In genomic region chr19:55867255-55867654, GRCm38 (mm10) we compare ENCODE assay signal across 20 mouse cellular contexts.
DNase-seq lines count a peak whose midpoint lies in the region; ATAC-seq lines count a peak whose summit lies in the region.
"Had no signal": no experiment of that assay in that cellular context is flagged by ENCODE, and none has a peak within 500 bp of the region (broad histone marks: within the 10 kb centered on the region; RNA-seq: fewer than 3 reads in every experiment).

No protein-coding gene starts in this region.

- no peaks in the 10 kb centered on the region for H3K9me3 ChIP-seq in liver, embryonic 12.5 days (replicated peaks)
- no peaks in the 10 kb centered on the region for H3K9me3 ChIP-seq in stomach, embryonic 15.5 days
- H3K9me3 ChIP-seq in hindbrain, embryonic 11.5 days (ENCODE audit: control insufficient read depth, low read length), result no peaks in the 10 kb centered on the region
- H3K9me3 ChIP-seq: hindbrain, embryonic 12.5 days; midbrain, embryonic 13.5 days had no signal

- H3K4me1 ChIP-seq in liver, embryonic 12.5 days, result peaks cover 88% of the 10 kb centered on the region
- H3K4me1 ChIP-seq in stomach, embryonic 15.5 days, result peaks cover 8% of the 10 kb centered on the region; the same call in 1 of the 2 replicates
- no peaks in the 10 kb centered on the region for H3K4me1 ChIP-seq in hindbrain, embryonic 11.5 days (replicated peaks; ENCODE audit: control insufficient read depth, insufficient read depth, low read length)

- H3K4me3 ChIP-seq in liver, embryonic 12.5 days, result no peak overlapping the region
- H3K4me3 ChIP-seq in stomach, embryonic 15.5 days (replicated peaks), result no peak overlapping the region
- no peak overlapping the region for H3K4me3 ChIP-seq in hindbrain, embryonic 11.5 days (ENCODE audit: low read depth, low read length)
- H3K4me3 ChIP-seq: hindbrain, embryonic 12.5 days; midbrain, embryonic 13.5 days; myocyte had no signal

- peak overlapping the region; percentile 91 for H3K27ac ChIP-seq in liver, embryonic 12.5 days
- peak overlapping the region; percentile 18; the same call in 1 of the 2 replicates for H3K27ac ChIP-seq in stomach, embryonic 15.5 days
- H3K27ac ChIP-seq in hindbrain, embryonic 11.5 days (ENCODE audit: low read depth, low read length), result no peak overlapping the region
- H3K27ac ChIP-seq: hindbrain, embryonic 12.5 days; midbrain, embryonic 13.5 days had no signal

- H3K27me3 ChIP-seq in liver, embryonic 12.5 days (replicated peaks), result no peaks in the 10 kb centered on the region
- H3K27me3 ChIP-seq in stomach, embryonic 15.5 days (replicated peaks), result no peaks in the 10 kb centered on the region
- H3K27me3 ChIP-seq in hindbrain, embryonic 11.5 days (ENCODE audit: control insufficient read depth, insufficient read depth, low read length), result no peaks in the 10 kb centered on the region
- H3K27me3 ChIP-seq: hindbrain, embryonic 12.5 days; midbrain, embryonic 13.5 days had no signal

- no peaks in the 10 kb centered on the region for H3K36me3 ChIP-seq in liver, embryonic 12.5 days
- H3K36me3 ChIP-seq in stomach, embryonic 15.5 days, result no peaks in the 10 kb centered on the region; the same call in 1 of the 2 replicates
- H3K36me3 ChIP-seq in hindbrain, embryonic 11.5 days (ENCODE audit: control insufficient read depth, insufficient read depth, low read length), result no peaks in the 10 kb centered on the region
- H3K36me3 ChIP-seq: hindbrain, embryonic 12.5 days had no signal

- H3K9ac ChIP-seq in liver, embryonic 12.5 days, result peak overlapping the region; percentile 12
- no peak overlapping the region for H3K9ac ChIP-seq in stomach, embryonic 15.5 days
- no peak overlapping the region for H3K9ac ChIP-seq in hindbrain, embryonic 11.5 days (ENCODE audit: low read depth, low read length)
- H3K9ac ChIP-seq: hindbrain, embryonic 12.5 days; midbrain, embryonic 13.5 days had no signal

- peak; percentile 74 for ATAC-seq in erythroblast, adult 5-6 weeks (replicated peaks; ENCODE audit: low FRiP score, poor library complexity, severe bottlenecking)
- peak; percentile 83 for ATAC-seq in liver, embryonic 12.5 days
- ATAC-seq in stomach, embryonic 15.5 days (ENCODE audit: insufficient read depth, low FRiP score, low read depth), result peak; percentile 48; the same call in 1 of the 2 replicates
- ATAC-seq in hindbrain, embryonic 11.5 days (ENCODE audit: low FRiP score), result no peak
- ATAC-seq: activated CD4-positive, CD25-positive, alpha-beta regulatory T cell, adult 4 months; forebrain, embryonic 14.5 days; midbrain, embryonic 13.5 days had no signal

- H3K4me2 ChIP-seq in liver, embryonic 12.5 days, result peak overlapping the region; percentile 62
- no peak overlapping the region for H3K4me2 ChIP-seq in stomach, embryonic 15.5 days
- no peak overlapping the region for H3K4me2 ChIP-seq in hindbrain, embryonic 11.5 days (replicated peaks; ENCODE audit: low read depth, low read length)
- H3K4me2 ChIP-seq: hindbrain, embryonic 12.5 days; midbrain, embryonic 13.5 days had no signal

- 23% methylated on average over 6 of the region's 6 CpGs for WGBS in liver, embryonic 12.5 days (ENCODE audit: insufficient replicate concordance)
- WGBS in stomach, embryonic 15.5 days, result 58% methylated on average over 6 of the region's 6 CpGs
- WGBS in hindbrain, embryonic 11.5 days, result 75% methylated on average over 6 of the region's 6 CpGs

- peak; percentile 24 for DNase-seq in MEL-GATA-1-ER (ENCODE audit: extremely low read depth, low read depth)
- no peak for DNase-seq in hindbrain, embryonic 11.5 days (ENCODE audit: low spot score)
- no peak for DNase-seq in gastrocnemius, postnatal 10 days
- DNase-seq in gastrocnemius, adult 18-20 months (ENCODE audit: low spot score), result no peak
- DNase-seq: adrenal gland, postnatal 36 days; cerebellum, adult 18-20 months; gastrocnemius, postnatal 14 days; kidney, adult 11 months; kidney, postnatal 36 days; right cerebral cortex, adult 18-20 months; spleen, adult 18-20 months; thymus, postnatal 36 days had no signal
